Mouse (Mus musculus) left cerebral cortex, adult 18-20 months (tissue): ENCODE measurements around the gene Jun. TPM values are rescaled to one million over a fixed set of nuclear protein-coding genes. Genes with fewer than 3 reads are reported as not detected.

Experiments
- DNase-seq, 2 experiments: peaks; one replicate each; pipeline ENCODE4 v3.0.0; 2021 to 2022; ENCODE audit warnings: low spot score in 2 of 2, mixed read lengths in 1 of 2
- long read RNA-seq, 2 experiments: library from polyadenylated mRNA; stranded (forward); transcript quantifications; one replicate each; pipeline ENCODE4 v2.0.0; 2021
- total RNA-seq, 2 experiments: library from RNA; stranded (reverse); gene quantifications; 2 replicates each; pipeline ENCODE4 v1.2.3; 2021

Jun gene
- total RNA-seq, result 10 to 100 TPM; 53.8 to 60.5 TPM
- long read RNA-seq, experiment 1, transcript Jun-201 (1 exons, 3,189 nt), result major isoform, 51 of 53 reads
- long read RNA-seq, experiment 1, partial matches to known transcripts, result 0 of 53 reads
- long read RNA-seq, experiment 1, other reads (novel, unspliced or antisense), result 2 of 53 reads
- long read RNA-seq, experiment 2, transcript Jun-201 (1 exons, 3,189 nt), result major isoform, 30 of 31 reads
- long read RNA-seq, experiment 2, partial matches to known transcripts, result 0 of 31 reads
- long read RNA-seq, experiment 2, other reads (novel, unspliced or antisense), result 1 of 31 reads

DNA sequence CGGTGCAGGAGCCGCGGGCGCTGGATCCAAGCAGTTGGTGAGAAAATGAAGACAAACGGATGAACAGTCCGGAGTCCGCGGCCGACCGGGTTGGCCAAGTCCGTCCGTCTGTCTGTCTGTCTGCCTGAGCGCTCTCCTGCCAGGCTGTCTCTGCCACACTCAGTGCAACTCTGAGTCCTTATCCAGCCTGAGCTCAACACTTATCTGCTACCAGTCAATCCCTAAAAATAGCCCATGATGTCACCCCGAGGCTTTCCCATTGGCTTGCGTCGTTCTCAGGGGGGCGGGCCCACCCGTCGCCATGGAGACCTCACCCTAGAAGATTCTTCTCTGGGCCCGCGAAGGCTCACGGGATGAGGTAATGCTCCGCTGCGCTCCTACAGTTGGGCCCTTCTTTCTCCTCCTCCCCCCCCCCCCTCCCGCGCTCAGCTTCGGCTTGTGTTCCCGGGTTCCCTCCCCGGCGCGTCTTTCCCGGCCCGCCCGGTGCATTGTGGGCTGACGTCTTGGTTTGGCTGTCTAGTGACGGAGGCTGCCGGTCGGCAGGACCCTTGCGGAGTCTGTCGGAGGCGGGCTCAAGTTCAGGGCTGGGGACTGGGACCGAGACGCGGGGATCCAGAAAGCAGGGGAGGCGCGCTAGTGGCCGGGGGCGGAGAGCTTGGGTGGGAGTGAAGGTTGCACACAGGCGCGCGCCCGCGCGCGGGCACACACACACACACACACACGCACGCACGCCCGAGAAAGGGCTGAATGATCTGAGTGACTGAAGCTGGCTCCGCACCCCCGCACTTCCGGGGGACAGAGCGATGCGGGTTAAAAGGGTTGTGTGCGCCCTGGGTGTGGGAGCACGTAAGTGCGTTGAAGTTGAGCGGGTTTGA is at the start of gene Jun:
TSS of gene Jun (minus strand) at position 198 of the 875 bp plus-strand sequence.
- DNase-seq, result peak; percentile 99

DNA sequence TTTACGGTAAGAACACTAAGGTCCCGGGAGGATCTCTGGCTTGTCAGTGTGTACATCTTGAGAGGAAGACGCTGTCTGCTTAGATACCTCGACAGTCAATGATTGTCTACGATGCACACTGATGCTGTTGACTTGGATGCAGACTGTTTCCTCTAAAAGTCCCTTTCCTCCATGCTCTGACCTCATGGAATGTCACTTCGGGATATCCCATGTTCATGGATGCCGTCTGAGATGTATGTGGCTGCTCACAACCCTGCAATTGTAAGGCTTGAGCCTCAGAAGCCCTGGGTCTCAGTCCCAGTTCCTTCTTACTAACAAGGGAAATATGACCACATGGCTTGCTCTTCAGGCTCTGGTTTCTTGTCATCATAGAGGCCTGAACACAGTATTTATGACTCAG is 49.7 kb upstream of the Jun start:
- no peak for DNase-seq

DNA sequence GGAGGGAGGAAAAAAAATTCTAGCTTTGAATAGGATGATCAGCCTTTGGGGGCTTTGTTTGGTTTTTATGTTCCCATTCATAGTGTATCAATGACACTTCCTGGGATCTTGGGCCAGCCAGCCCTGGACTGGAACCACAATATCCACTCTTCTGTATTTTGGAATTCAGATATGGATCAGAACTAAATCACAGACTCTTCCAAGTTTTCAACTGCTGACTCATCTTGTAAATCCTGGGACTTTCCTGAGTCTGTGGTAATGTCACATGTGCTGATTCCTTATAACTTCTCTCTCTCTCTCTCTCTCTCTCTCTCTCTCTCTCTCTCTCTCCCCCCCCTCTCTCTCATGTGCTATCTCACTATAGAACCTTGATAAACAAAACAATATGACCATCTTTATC is 48.7 kb upstream of the Jun start:
- DNase-seq, result no peak

DNA sequence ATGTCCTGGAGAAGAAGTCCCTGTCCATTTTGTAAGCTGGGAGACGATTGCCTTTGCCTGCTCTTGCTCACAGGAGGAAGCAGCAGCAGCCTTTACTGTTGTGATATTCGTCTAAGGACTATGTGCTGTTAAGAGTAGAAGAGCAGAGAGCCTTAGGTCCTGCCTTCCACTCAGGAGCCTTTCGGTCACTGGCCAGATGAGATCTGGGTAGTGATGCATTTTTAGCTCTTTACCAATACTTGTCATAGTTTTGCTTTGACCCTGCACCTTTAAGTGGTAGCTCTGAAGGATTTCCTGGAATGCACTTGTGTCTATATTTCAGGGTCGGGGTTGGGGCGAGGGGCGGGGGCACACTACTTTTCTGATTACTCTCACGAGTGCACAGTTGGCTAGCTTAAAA is 47.4 kb upstream of the Jun start:
- DNase-seq, result no peak

DNA sequence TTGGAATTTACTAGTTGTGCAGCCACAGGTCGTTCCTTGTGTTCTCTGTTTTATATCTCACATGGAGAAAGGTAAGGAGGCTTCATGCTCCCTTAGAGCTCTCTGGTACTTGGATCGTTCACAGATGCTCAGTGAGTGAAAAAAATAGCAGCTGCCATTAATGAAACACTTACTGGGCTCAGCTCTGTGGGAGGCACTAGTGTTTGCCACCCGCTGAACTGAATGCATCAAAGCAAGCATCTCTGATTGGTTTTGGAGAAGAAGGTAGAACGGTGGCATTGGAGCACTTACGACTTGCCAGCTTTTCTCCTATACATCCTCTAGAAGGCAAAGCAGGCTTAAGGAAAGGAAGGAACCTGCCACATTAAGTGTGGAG is 46.7 kb upstream of the Jun start:
- no peak for DNase-seq

DNA sequence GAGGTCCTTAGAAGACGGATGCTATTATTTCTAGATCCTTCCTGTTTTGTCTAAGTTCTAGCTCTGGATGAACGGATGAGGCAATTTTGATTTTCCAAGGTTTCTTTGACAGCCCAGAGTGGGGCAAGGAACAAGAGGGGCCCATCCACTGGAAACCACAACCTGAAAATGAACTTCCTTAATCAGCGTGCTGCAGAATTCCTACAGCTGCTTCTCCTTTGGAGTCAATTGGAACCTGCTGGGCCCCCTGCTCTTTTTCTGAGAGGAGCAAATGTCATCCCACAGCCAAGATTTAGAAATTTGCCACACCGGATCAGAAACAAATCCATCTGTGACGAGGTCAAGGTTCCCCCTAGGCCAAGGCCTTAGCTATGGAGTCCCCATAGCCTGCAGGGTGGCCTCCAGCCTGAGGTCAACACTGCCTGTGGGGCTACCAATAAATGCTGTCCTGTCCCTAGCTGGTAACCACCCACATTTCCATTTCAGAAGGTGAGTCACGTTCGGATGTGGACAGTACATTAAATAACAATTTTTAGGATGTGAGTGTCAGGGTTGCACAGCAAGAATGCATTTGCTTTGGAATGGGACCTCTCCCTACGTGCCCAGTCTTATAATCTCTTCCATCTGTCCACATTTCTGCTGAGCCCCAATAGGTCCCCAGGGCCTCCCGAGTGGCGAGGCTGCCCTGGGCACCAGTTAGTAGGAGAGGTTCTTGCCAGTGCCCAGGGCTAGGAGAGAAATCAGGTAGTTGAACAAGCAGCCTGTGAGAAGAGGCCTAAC is 46.1 kb upstream of the Jun start:
- no peak for DNase-seq

DNA sequence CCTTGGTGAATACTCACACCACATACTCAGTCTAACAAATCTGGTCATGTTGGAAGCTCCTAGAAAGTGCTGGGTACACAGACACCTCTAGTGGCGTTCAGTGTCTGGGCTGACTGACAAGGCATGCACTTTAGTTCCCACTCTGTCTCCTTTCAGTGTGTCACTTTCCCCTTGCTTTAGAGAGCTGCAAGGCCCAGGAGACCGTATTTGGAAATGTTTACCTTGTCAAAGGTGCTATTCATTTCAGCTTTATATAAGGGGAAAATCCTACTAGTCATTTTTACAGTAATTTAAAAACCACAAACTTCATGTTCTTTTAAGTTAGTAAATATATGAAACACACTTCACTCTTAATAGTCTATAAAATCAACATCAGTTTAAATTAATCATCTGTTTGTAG is 44.7 kb upstream of the Jun start:
- DNase-seq, result no peak

DNA sequence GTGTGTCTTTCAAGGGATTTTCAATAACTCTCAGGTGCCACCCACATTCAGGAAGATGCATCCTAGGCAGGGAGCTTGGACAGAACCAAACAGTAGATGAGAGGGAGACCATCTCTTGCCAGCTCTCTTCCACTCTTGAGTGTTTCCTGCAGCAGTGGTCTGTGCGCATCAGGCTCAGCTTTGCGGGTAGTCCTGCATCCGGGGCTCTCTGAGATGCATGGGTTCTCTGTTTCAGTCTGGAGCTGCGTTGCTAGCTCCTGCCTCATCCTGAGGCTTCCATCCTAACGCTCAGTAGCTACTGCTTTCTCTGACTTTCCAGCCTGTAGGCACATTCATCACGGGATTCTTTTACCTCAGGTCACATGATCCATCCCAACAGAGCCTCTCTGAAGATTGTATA is 43.9 kb upstream of the Jun start:
- DNase-seq, result no peak

DNA sequence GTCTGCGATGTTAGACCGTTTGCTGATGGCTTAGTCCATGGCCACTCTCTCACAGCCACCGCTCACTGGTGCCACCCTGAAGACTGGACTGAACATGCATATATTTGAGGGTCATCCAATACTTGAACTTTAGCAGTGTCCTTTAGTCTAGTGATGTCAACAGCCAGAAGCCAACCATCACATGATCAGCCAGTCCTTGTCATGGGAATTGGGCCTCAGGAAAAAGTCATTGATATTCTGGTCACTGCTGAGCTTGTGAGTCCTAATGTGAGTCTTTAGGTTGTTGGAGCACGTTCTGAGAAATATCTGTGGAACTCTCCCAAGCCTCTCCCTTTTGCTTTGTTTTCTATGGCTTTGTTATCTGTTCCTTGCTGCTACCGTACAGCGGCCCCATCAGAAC is 43.3 kb upstream of the Jun start:
- DNase-seq, result no peak

DNA sequence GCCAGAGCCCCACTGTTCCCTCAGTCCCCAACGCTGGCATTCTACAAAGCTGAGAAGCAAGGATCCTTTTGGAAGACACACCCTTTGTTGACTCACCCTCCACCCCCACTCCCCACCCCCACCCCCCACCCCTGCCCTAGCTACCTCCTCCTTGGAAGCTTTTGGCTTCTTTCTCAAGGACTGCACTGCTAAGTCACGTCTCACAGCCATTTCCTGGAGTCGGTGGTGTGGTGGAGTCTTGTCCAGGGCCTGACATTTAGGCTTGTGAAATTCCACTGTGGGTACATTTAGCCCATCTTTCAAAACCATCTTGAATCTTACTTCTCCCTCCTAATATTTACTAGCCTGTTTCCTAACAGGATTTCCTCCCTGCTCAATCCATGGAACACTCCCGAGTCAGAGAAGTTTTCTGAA is 42.7 kb upstream of the Jun start:
- DNase-seq, result no peak

DNA sequence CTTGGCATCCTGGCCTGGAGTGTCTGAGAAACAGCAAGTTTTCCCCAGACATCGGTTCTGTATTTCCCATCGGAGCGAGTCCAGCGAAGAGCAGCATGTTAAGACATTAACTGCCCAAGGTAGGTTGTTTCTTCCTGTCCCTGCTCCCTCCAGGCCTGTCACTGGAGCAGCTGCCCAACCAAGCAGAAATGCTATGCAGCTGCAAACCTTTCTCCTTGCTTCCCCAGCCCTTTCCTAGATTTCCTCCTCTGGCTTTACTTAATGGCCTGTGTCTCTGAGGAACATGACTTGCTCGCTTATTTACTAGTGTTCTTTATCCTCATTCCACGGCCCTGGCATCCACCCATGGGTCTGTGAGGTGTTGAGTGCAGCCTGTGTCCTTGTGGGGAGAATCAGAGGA is 41.6 kb upstream of the Jun start:
- DNase-seq, result no peak

DNA sequence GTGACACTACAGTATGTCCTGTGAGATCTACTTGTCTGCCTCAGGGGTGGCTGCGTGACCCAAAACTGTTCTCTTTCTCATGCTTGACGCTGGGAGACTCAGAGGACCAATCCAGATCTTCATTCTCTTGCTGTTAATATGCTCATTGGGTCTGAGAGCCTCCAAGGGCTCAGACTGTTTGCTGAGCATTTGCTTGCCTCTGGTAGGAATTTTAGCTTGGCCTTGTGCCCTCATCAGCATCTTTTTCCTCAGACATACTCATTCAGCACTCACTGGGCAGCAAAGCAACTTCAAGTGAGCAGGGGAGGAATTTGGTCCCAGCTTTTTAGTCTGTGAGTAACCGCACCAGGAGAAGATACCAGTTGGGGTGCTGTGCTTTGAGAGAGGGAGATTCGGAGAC is 40.5 kb upstream of the Jun start:
- DNase-seq, result no peak

DNA sequence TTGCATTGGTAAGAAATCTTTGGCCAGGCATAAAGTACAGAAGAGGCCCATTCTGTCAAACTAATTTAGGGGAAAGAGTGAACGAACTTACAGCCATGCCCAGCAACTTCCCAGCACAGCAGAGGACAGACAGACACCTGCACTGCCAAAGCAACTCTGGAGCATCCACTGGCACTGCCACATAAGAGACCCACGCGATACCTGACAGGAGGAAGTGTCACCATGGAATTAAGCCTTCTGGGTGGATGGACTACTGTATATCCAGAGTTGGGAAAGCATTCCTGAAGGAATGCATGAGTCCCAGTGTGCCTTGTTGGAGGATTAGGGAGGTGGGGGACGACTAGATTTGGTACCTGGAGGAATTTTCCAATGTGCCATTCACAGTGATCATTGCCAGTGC is 39.5 kb upstream of the Jun start:
- no peak for DNase-seq

DNA sequence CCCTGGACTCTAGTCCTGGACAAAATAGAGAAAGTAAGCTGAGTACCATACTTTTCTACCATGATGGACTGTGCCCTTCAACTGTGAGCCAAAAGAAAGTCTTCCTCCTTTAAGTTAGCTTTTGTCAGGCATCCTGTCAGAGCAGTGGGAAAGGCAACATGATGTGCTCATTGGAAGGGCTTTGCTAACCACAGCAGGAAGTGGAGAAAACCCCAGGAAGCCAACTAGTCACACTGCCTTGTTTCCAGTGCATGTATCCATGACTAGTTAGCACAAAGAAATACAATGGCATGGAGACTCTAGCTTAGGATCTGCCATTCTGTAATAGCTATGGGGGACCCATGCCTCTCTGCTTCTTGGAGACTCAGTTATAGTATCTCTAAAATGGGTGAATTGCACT is 37.9 kb upstream of the Jun start:
- DNase-seq, result no peak

DNA sequence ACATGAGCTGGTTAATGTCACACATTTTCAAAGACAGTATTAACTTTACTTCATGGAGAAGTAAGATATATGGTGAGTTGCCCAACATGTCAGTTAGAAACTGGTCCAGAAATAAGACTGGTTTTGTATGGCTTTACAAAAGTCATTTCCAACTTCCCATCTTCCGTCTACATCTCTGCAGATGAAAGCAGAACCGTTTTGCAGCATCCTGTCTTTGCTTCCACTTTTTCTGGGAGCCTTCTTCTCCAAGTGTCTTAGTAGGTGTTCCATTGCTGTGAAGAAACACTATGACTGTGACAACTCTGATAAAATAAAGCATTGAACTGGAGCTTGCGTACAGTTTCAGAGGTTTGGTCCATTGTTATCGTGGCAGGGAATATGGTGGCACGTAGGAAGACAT is 37.0 kb upstream of the Jun start:
- DNase-seq, result no peak

DNA sequence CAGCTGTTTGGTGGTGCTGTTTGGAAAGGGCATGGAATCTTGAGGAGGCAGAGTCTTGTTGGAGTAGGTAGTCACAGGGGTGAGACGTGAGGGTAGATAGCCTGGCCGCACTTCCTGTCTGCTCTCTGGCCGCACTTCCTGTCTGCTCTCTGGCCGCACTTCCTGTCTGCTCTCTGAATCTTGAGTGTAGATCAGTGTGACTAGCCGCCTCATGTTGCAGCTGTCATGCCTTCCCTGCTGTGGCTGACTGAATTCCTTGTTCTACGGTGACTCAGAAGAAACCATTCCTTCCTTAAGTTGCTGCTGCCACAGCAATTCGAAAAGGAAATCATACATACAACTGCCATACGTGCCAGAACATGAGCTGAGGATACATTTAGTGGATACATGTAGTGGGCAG is 31.9 kb upstream of the Jun start:
- DNase-seq, result no peak

DNA sequence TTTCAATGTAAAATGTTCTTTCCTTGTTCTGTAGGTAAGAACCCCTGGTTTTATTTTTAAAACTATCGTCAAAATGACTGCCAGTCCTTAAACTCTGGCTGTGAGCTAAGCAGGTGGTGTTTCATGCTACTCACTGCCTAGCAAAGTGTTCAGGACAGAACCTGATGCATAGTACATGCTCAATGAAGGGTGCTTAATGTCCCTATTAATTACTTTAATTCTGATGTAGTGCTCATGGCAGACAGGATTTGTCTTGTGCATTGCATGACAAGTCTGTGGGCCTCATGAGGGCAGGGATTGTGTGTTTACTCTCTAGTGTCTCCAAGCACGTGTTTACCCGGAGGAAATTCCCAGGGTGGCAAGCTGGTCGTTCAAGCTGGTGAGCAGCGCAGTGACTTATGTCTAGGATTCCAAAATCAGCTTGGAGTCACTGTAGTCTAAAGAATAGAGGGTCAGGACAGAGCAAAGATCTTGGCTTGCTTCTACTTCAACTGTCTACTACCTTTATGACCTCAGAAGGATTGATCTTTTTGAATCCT is 31.2 kb upstream of the Jun start:
- DNase-seq, result no peak

DNA sequence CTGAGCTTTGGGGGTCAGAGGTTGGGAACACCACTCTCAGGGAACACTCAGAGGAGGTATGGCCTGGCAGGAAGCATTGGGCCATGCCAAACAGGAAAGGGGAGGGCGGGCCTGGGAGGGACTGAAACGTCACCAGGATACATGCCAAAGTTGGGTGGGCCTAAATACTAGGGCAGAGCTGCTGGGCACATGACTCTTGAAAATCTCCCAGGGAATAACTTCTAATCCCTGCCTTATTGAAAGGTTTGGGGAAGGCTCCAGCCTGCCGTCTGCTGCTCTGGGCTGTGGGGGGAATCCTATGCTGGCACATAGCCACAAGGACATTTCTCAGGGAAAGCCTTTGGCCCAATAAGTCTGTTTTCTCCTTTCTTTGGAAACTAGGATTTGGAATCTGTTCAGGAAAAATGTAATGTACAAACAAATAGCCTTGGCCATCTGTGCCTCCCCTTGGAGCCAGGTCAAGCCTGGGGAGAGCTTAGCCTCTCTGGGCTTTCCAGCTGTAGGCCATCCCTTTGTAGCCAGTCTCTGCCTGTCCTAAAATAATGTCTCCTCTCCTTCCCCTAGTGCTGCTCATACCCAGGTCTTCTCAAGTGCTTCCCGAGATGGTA is 30.6 kb upstream of the Jun start:
- DNase-seq, result no peak

DNA sequence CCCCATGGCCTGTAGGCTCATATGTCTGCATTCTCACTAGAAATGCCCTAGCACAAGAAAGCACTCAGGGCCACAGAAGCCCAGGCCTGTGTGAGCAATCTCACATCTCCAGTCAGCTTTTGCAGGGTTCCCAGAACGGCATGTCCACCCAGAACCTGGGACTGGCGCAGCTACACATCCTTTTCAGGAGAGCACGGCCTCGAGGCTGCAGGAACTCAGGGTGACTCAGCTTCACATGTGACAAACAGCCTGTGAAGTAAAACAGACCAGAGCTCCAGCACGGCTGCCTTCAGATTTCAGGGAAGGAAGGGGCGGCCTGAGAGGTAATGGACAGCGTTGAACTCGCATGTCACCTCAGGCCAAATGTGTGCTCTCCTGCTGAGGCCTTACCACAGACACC is 29.6 kb upstream of the Jun start:
- DNase-seq, result no peak

DNA sequence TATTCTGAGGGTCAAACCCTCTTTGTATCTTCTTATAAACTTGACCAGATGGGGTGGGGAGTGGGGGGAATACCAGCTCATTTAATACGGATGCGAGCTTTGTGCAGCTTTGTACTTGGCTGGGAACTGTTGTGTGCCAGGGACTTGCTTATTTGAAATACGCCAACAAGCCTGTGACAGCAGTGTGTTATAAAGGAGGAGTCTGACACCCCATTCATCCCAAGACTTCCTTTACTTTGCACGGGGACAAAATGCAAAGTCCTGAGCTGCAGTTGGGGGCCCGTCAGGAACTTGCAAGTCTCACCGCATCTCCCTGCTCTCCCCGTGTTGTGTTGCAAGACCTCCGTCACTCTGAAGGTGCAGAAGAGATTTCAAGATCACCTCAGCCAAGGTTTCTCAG is 26.6 kb upstream of the Jun start:
- no peak for DNase-seq

DNA sequence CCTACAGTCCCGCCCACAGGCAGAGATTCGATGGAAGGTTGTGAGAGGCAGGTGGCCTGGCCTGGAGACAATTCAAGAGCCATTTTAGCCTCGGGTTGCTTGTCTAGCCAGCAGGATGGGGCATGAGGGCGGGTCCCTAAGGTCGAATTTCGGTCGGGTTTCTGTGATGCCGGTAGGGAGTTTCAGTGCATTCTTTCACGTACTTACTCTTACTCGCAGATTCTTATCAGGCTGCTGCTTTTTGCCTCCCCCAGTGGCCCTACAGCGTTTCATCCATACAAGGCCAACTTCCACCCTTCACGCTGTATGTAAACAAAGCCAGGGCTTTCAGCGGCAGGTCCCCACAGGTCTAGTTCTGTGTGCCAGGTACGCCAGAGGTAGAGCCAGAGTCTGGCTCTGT is 24.3 kb upstream of the Jun start:
- no peak for DNase-seq
